Mouse (Mus musculus) kidney, adult 2 months (tissue): ENCODE results near the gene Tmbim1.

Experiments
- CTCF ChIP-seq: fragments of 200-500 bp; conservative IDR thresholded peaks from 2 replicates; pipeline ENCODE4 v1.5.1; 2011; ENCODE audit warnings: low read depth, mild to moderate bottlenecking, control low read depth, low read length, moderate library complexity, mixed read lengths; ENCODE audit not compliant: insufficient read depth, insufficient read length
- POLR2A ChIP-seq: fragments of 200-500 bp; IDR thresholded peaks from one replicate; pipeline ENCODE4 v1.6.1; 2011; ENCODE audit warnings: low read depth, low read length, control low read depth

DNA sequence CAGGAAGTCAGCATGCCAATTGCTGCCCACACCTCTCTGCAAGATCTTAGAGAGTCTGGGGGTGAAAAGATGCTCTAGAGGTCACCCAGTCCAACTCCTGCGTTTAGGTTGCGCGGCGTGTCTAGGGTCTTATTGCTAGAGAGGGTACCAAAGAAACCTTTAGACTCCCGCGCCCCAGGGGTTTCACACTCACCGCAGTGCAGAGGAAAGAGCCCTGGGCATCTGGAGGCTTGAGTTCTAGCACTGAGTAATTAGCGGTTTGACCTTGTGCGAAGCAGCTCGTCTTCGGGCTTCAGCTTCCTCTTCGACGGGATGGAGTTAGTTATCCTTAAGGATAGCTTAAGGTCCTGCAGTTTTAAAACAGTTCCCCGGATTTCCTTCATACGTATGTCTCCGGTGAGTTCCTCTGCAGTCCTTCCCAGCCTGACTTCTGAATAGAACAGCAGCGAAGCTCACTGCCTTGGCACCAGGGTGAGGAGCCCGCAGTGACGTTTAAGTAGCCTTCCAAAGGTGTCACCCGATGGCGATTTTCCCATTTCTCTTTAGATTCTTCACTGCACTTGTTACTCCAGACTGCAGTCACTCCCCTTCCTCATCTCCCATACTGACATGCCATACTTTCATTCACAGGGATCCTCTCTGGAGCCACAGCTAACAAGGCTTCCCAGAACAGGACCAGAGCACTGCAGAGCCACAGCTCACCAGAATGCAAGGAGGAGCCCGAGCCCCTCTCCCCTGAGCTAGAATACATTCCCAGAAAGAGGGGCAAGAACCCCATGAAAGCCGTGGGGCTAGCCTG, 20.0 kb downstream of the Tmbim1 start:
- TF ChIP-seq CTCF = no peak
- no peak for TF ChIP-seq POLR2A
